Mouse (Mus musculus) liver, embryonic 14.5 days (tissue): ENCODE measurements at regions not wholly inside any gene's neighbourhood (a gene's known extent, or its start where the extent isn't known, plus 50 kb on each side); places are given as distances from the start of the nearest gene placed in this dataset.

ENCODE experiments used
- ATAC-seq: fragments of 200-750 bp; cut with Nextera tagmentation; 2 replicates; pipeline ENCODE4 v1.8.0; 2017; ENCODE audit warnings: moderate number of reproducible peaks, mild to moderate bottlenecking, moderate library complexity; ENCODE audit not compliant: insufficient read depth
- DNase-seq, 3 experiments: peaks; one replicate each; pipeline ENCODE4 v3.0.0-alpha.2; 2012 to 2013; ENCODE audit warnings: low read depth in 3 of 3, low spot score in 3 of 3
- H3K27ac ChIP-seq: fragments of 300-500 bp; sonication (generic); 2 replicates; pipeline ENCODE4 v1.5.1; 2014; ENCODE audit warnings: moderate library complexity, mild to moderate bottlenecking, control low read depth, inconsistent platforms
- H3K27me3 ChIP-seq: fragments of 300-500 bp; sonication (generic); 2 replicates; pipeline ENCODE4 v1.6.1; 2014; ENCODE audit warnings: mild to moderate bottlenecking, low read length, moderate library complexity; ENCODE audit not compliant: control insufficient read depth, insufficient read depth
- H3K36me3 ChIP-seq: fragments of 300-500 bp; sonication (generic); replicated peaks from 2 replicates; pipeline ENCODE4 v1.6.1; 2014; ENCODE audit warnings: low read depth; ENCODE audit not compliant: control insufficient read depth, insufficient read depth
- H3K4me1 ChIP-seq, 2 experiments: fragments of 200-500 bp in 1 of 2; fragments of 300-500 bp in 1 of 2; sonication (generic) in 1 of 2; replicated peaks; 2 replicates each; pipeline ENCODE4 v1.6.1; 2012 to 2014; ENCODE audit warnings: antibody characterized with exemption in 1 of 2, inconsistent platforms in 1 of 2, low read length in 1 of 2; ENCODE audit not compliant: control insufficient read depth in 2 of 2, insufficient read depth in 2 of 2
- H3K4me2 ChIP-seq: fragments of 300-500 bp; sonication (generic); 2 replicates; pipeline ENCODE4 v1.6.1; 2014; ENCODE audit warnings: low read depth, mild to moderate bottlenecking, control low read depth, moderate library complexity
- H3K4me3 ChIP-seq, 2 experiments: fragments of 200-500 bp in 1 of 2; fragments of 300-500 bp in 1 of 2; sonication (generic) in 1 of 2; 2 replicates each; pipeline ENCODE4 v1.5.1; 2012 to 2014; ENCODE audit warnings: low read depth in 2 of 2, low read length in 2 of 2, mild to moderate bottlenecking in 2 of 2, control low read depth in 1 of 2, inconsistent platforms in 1 of 2, moderate library complexity in 1 of 2; ENCODE audit not compliant: insufficient read depth in 1 of 2
- H3K9ac ChIP-seq: fragments of 300-500 bp; sonication (generic); replicated peaks from 2 replicates; pipeline ENCODE4 v1.6.1; 2014; ENCODE audit warnings: mild to moderate bottlenecking, control low read depth, moderate library complexity
- H3K9me3 ChIP-seq: fragments of 300-500 bp; sonication (generic); 2 replicates; pipeline ENCODE4 v1.6.1; 2016; ENCODE audit warnings: low read length, mixed read lengths; ENCODE audit not compliant: control insufficient read depth
- CTCF ChIP-seq: IDR thresholded peaks from 2 replicates; pipeline ENCODE4 v1.5.1; 2016; ENCODE audit warnings: antibody characterized with exemption, low read depth, control low read depth
- EP300 ChIP-seq: IDR thresholded peaks from 2 replicates; pipeline ENCODE4 v1.6.1; 2016; ENCODE audit warnings: antibody characterized with exemption, low read depth
- WGBS: fragments of 180-500 bp; shearing (Covaris S2); extraction: QIAGEN DNeasy Blood & Tissue Kit; methylation state at CpG from one replicate; pipeline ENCODE4 v1.1.7; 2014; ENCODE audit not compliant: insufficient replicate concordance; 5-methylcytosine and 5-hydroxymethylcytosine counted together

DNA sequence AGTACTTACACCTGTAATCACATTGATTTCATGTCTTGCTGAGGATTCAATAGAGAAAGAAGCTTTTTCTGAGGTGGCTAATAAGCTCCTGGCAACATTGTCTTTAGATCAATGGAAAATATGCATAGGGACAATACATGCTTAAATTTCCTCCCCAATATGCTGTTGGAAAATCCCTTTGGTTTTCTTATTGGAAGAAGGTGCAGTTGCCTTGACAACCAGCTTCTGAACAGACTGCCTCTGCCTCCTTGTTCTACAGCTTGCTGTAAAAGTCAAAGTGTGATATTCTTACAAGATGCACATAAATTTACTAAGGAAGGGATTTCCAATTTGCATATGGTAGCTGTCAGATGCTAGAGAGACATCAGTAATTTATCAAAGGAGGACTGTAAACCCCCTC, 585.4 kb upstream of the Nr5a2 start:
- no peak for TF ChIP-seq EP300
- TF ChIP-seq CTCF: no peak

DNA sequence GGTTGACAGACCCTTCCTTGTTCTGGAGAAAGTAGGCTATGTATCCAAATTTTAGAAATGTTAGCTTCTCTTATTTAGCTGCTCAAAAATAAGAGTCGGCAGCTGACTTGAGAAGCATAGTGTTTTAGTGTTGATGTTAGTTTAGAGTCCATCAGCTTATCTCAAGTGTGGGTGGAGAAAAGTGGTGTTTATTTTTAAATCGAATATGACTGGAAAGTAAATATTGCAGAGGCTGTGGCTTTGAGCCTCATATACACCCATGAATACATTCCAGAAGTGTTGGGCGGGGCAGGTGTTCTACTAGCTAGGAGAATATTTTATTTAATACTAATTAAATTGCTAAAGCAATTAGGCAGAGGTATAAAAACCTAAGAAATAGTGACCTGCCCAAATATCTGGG, 583.6 kb upstream of the Nr5a2 start:
- H3K27me3 ChIP-seq: no peaks in the 10 kb centered on the region
- no peak overlapping the region for H3K4me2 ChIP-seq
- H3K36me3 ChIP-seq: no peaks in the 10 kb centered on the region
- TF ChIP-seq EP300 (no peak), CTCF (no peak)
- H3K4me1 ChIP-seq: no peaks in the 10 kb centered on the region
- DNase-seq (no peak), ATAC-seq (no peak)
- no peak overlapping the region for H3K9ac ChIP-seq
- WGBS: 70% methylated on average over 3 of the region's 3 CpGs
- H3K4me3 ChIP-seq: no peak overlapping the region
- H3K9me3 ChIP-seq: no peaks in the 10 kb centered on the region
- no peak overlapping the region for H3K27ac ChIP-seq

More for the DNA sequence above, 585.4 kb upstream of the Nr5a2 start:
- H3K27ac ChIP-seq: no peak overlapping the region
- H3K27me3 ChIP-seq: no peaks in the 10 kb centered on the region
- no peaks in the 10 kb centered on the region for H3K36me3 ChIP-seq
- no peak overlapping the region for H3K4me2 ChIP-seq
- no peak for ATAC-seq
- no peak overlapping the region for H3K4me3 ChIP-seq
- H3K4me1 ChIP-seq: no peaks in the 10 kb centered on the region
- DNase-seq: no peak
- H3K9me3 ChIP-seq: no peaks in the 10 kb centered on the region
- no peak overlapping the region for H3K9ac ChIP-seq

DNA sequence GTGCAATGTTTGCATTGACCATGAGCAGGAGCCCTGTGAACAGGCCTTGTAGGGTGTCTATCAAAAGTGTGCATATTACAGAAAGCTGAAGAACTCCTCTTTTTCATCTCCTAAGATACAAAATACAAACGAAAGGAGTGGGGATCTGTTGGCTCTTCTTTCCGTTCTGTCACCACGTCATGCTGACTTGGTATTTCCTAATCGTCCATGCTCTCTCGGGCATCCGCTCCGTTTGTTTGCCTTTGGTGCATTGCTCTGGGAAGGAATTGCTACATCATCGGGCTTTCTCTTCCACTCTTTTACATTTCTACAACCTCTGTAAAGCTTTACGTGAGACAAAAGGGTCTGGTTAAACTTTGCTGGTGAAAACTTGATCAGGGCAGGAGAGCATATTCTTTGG, 581.2 kb upstream of the Nr5a2 start:
- Histone ChIP-seq H3K4me2 (no peak overlapping the region), H3K4me3 (no peak overlapping the region), H3K4me1 (no peaks in the 10 kb centered on the region), H3K27ac (no peak overlapping the region), H3K9ac (no peak overlapping the region), H3K9me3 (no peaks in the 10 kb centered on the region), H3K27me3 (no peaks in the 10 kb centered on the region), H3K36me3 (no peaks in the 10 kb centered on the region)
- 70% methylated on average over 9 of the region's 9 CpGs for WGBS
- TF ChIP-seq EP300: no peak
- no peak for TF ChIP-seq CTCF
- ATAC-seq (no peak), DNase-seq (no peak)

DNA sequence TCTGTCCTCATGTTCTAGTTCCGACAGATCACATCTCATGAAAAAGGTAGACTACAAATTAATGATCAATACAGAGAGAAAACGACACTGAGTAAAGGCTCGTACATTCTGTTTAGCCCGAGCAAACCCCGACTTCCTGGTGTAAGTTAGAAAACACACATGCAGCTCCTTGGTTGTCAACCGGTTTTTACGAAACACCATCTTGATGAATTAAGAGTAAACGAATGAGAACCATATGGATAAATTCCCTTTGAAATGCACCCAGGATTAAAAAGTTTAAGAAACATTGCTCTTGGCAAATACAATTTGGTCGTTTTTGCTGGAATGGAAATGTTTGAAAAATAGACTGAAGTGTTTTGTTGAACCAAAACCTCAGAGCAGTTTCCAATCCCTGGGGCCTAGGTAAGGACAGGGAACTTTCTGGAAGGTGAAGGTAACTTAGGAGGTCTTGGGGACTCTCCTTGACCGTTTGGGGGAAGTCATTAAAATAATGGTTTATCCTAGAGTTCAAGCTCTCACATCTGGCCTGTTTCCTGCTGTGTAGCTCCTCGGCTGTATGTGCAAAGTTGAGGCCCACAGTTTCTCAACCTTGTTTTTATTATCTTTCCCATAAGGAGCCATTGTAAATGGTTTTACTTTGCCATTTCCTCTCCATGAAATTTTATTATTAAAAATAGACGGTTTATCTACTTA, 579.3 kb upstream of the Nr5a2 start:
- Histone ChIP-seq H3K4me1 (no peaks in the 10 kb centered on the region), H3K27me3 (no peaks in the 10 kb centered on the region), H3K36me3 (no peaks in the 10 kb centered on the region), H3K4me2 (no peak overlapping the region), H3K9ac (no peak overlapping the region), H3K4me3 (no peak overlapping the region), H3K27ac (no peak overlapping the region), H3K9me3 (no peaks in the 10 kb centered on the region)
- 59% methylated on average over 12 of the region's 12 CpGs for WGBS
- ATAC-seq: no peak
- TF ChIP-seq EP300: no peak
- TF ChIP-seq CTCF: no peak
- DNase-seq: no peak

DNA sequence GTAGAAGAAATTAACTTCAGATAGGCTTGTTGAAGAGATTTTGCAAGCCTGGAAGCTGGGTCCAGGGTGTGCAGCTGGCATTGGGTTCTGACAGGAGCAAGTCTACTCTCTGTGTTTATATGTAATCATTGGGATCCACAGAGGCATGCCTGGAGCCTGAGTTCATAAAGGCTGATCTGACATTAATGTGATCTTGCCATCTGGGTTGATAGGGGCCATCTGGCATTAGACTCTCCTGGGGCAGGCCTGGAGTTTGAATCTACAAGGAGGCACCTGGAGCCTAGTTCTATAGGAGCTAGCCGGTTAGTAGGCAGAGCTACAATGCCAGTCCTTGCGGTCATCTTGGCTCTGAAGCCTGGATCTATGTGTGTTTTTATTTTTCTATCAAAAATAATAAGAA, 554.5 kb upstream of the Nr5a2 start:
- Histone ChIP-seq H3K9ac (no peak overlapping the region), H3K4me1 (no peaks in the 10 kb centered on the region), H3K27me3 (no peaks in the 10 kb centered on the region), H3K4me3 (no peak overlapping the region), H3K36me3 (no peaks in the 10 kb centered on the region), H3K27ac (no peak overlapping the region), H3K4me2 (no peak overlapping the region), H3K9me3 (no peaks in the 10 kb centered on the region)
- ATAC-seq (no peak), DNase-seq (no peak)
- TF ChIP-seq CTCF (no peak), EP300 (no peak)
- 78% methylated on average over 2 of the region's 2 CpGs for WGBS
